Mouse (Mus musculus) layer of hippocampus, adult 2 months (tissue): Measurements from ENCODE around the gene Zdhhc13. TPM values are rescaled to one million over a fixed set of nuclear protein-coding genes. Genes with fewer than 3 reads are reported as not detected.

Experiments used
- DNase-seq, 2 experiments: peaks; one replicate each; pipeline ENCODE4 v3.0.0; 2022; ENCODE audit warnings: low spot score in 2 of 2
- H3K27ac ChIP-seq: fragments of 200-600 bp; 2 replicates; pipeline ENCODE4 v1.8.1; 2022
- H3K4me3 ChIP-seq: fragments of 200-600 bp; 2 replicates; pipeline ENCODE4 v1.8.1; 2022; ENCODE audit warnings: mild to moderate bottlenecking
- CTCF ChIP-seq: fragments of 200-600 bp; conservative IDR thresholded peaks from 2 replicates; pipeline ENCODE4 v1.8.1; 2022; ENCODE audit warnings: antibody characterized with exemption, mild to moderate bottlenecking, moderate library complexity
- total RNA-seq, 2 experiments: library from RNA; stranded (reverse); gene quantifications; 2 replicates each; pipeline ENCODE4 v1.2.3; 2021

The Zdhhc13 gene
- total RNA-seq, 2 experiments from 2014 or later = 20.3 to 23.0 TPM

GRCm38 (mm10) chr7:48803381-48803780 is 14.6 kb downstream of the Zdhhc13 start:
- Histone ChIP-seq H3K4me3 (no peak overlapping the region), H3K27ac (no peak overlapping the region)
- no peak for TF ChIP-seq CTCF
- no peak for DNase-seq

GRCm38 (mm10) chr7:48806587-48806986 is 17.8 kb downstream of the Zdhhc13 start:
- Histone ChIP-seq H3K4me3 (no peak overlapping the region), H3K27ac (no peak overlapping the region)
- TF ChIP-seq CTCF = peak; percentile 36
- DNase-seq = no peak

DNA sequence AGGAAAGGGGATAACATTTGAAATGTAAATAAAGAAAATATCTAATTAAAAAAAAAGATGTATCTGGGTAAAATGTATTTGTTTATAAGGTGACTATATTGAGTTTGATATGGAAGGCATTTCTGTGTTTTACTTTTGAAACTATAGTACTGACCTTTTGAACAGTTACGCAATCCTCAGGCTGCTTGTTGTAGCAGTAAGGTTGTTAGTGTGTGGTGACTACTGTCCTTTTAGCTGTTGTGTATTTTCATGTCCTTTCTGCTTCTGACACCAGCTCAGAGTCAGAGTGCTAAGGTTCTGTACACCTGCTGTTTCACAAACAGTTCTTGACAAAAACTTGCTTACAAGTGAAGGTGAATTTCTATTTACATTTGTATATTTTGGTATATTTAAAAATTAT is 21.8 kb downstream of the Zdhhc13 start:
- TF ChIP-seq CTCF = no peak
- Histone ChIP-seq H3K27ac (no peak overlapping the region), H3K4me3 (no peak overlapping the region)
- no peak for DNase-seq

DNA sequence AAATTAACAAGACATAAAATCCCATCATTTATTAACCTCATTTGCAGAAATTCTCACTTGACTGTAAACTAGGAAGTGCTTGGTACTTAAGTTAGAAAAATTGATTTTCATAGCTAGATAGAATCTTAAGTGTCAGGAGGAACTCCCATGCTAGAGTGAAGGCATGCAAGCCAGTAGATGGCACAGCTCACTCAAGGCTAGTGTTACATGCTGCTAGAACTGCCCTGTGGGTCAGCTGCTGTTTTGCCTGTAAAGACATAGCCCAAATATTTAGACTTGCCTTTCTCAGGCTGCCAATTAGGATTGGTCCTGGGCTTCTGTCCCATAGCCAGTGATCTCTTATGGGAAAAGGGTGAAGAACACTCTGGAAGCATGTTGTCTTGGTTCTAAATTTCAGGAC is 23.6 kb downstream of the Zdhhc13 start:
- no peak overlapping the region for H3K4me3 ChIP-seq
- no peak overlapping the region for H3K27ac ChIP-seq
- no peak for DNase-seq
- TF ChIP-seq CTCF = peak; percentile 12; the same call in 1 of the 2 replicates

DNA sequence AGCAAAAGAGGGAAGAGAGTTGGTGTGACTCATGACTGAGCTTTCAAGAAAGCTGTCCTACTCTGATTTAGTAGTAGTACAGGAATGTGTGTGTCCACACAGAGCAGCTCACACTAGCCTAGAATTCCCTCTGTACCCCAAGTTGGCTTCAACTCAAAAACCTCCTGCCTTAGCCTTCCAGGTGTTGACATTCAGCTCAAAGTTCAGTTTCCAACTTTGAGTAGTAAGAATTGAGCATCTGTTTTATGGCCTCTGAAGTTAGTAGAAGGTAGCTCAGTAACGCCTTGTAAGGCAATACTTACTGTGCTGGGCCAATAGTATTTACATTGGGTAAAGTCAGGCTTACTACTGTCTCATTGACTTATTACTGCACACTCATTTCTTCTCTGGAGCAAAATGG is 24.8 kb downstream of the Zdhhc13 start:
- no peak overlapping the region for H3K27ac ChIP-seq
- TF ChIP-seq CTCF = no peak
- no peak overlapping the region for H3K4me3 ChIP-seq
- DNase-seq = no peak

DNA sequence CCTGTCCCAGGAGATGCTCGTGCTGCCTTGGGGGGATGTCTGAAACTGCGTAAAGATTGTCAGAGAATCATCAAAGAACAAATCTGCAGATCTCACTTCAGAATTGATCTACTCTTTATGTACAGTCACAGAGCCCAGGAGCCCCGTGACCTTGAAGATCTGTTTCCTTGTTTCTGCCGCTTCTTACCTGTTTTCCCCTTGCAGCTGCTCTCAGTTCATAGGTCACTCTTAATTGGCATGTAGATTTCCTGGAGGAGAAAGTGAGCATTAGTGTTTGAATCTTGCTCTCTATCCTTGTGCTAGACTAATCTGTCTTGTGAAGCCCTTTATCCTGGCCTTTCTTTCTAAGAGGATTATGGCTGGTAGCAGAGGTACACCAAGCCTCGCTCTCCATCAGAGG is 32.9 kb downstream of the Zdhhc13 start:
- no peak for DNase-seq
- Histone ChIP-seq H3K27ac (no peak overlapping the region), H3K4me3 (no peak overlapping the region)
- TF ChIP-seq CTCF = no peak

DNA sequence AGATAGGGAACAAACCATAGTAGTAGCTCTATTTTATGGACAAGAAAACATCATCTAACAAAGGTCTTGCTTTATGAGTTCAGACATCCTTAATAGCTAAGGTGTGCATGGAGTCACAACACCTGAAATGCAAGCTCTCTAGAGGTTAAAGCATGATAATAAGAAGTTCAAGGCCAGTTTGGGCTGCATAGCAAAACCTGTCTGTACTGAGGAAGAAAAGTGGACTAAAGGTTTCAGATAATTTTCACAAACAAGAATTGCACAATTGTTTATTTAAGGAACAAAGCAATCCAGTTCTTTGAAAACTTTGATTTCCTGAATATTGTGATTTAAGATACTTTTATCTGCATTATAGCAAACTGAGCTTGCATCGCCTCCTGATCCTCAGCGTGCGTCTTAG is 34.8 kb downstream of the Zdhhc13 start:
- no peak for DNase-seq
- H3K27ac ChIP-seq = no peak overlapping the region
- no peak overlapping the region for H3K4me3 ChIP-seq
- TF ChIP-seq CTCF = no peak

DNA sequence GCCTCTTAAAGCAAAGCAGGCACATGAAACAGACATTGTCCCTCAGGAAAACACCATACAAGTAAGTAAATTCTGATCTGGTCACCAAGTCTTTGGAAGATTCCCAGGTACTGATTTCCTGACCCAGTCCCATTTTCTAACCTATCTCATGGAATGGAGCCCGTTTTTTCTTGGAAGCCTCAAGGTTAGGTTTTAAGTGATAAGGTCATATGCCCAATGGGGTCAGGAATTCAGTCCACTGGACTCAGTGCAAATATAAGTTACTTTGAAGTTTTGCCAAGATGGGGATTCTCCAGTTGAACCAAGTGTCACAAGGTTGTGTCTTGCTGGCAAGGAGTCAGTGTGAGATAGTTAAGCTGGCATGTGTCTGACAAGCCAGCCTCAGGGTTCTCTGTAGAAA is 35.9 kb downstream of the Zdhhc13 start:
- Histone ChIP-seq H3K4me3 (no peak overlapping the region), H3K27ac (no peak overlapping the region)
- DNase-seq = no peak
- TF ChIP-seq CTCF = no peak

GRCm38 (mm10) chr7:48825170-48825569 is 36.4 kb downstream of the Zdhhc13 start:
- no peak for DNase-seq
- H3K4me3 ChIP-seq = no peak overlapping the region
- H3K27ac ChIP-seq = no peak overlapping the region
- TF ChIP-seq CTCF = no peak

DNA sequence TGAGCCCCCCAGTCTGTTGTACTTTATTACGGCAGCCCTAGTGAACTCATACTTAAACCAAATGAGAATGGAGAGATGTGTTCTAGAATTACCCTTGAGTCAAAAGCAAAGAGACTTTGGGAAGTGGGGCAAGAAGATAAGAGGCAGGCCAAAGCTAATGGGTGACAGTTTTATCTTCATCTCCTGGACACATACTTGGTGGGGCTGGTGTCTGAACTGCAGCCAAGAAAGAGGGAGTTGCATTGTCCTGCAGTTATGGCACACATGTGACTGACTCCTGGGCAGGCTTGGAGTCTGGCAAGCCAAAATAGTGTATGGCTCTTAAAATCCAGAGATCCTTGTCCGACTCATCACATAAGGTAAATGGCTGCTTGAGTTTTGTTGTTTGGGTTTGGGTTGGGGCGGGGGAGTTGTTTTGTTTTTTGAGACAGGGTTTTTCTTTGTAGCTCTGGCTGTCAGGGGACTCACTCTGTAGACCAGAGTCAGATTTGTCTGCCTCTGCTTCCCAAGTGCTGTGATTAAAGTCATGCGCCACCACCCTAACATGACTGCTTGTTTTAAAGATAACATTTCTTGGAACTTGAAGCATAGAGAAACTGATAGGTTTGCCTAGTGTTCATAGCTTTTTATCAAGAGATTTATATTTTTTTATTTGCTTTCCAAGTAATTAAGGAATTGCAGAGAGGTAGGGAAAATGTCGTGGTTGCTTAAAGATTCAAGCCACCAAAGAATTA is 40.5 kb downstream of the Zdhhc13 start:
- TF ChIP-seq CTCF = no peak

DNA sequence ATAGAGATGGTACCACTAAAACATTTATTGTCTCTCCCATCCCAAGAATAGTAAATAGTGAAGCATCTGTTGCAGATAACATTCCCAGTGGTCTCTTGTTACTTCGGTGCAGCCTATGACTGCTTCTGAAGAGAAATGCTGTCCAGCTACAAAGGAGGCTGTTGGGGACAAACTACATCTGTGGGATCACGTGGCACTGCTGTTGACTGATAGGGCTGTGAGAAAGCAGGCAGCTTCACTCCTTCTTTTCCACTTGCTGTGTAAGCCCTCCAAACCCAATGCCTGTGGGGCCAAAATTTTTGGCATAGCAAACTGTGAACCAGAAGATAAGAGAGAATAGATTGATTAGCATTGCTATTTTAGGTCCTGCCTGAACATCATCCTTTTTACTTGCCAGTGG is 41.6 kb downstream of the Zdhhc13 start:
- no peak overlapping the region for H3K27ac ChIP-seq
- no peak overlapping the region for H3K4me3 ChIP-seq
- no peak for TF ChIP-seq CTCF
- no peak for DNase-seq

More for the DNA sequence above, 40.5 kb downstream of the Zdhhc13 start:
- Histone ChIP-seq H3K4me3 (no peak overlapping the region), H3K27ac (no peak overlapping the region)
- DNase-seq = no peak

- H3K4me3 ChIP-seq = no peak overlapping the region
- no peak for TF ChIP-seq CTCF
- no peak for DNase-seq
- H3K27ac ChIP-seq = no peak overlapping the region
Observed at GRCm38 (mm10) chr7:48832735-48833134, 43.9 kb downstream of the Zdhhc13 start.

GRCm38 (mm10) chr7:48834371-48834970 is 45.7 kb downstream of the Zdhhc13 start:
- Histone ChIP-seq H3K27ac (no peak overlapping the region), H3K4me3 (no peak overlapping the region)
- TF ChIP-seq CTCF = no peak
- no peak for DNase-seq

- Histone ChIP-seq H3K27ac (no peak overlapping the region), H3K4me3 (no peak overlapping the region)
- TF ChIP-seq CTCF = no peak
- DNase-seq = no peak
Observed at GRCm38 (mm10) chr7:48834989-48835626, 46.3 kb downstream of the Zdhhc13 start.
